Mouse (Mus musculus): ENCODE data around the gene Htr2b.
A peak's percentile ranks its signal among the peaks of the same experiment; 100 is the strongest.

Gene Htr2b

DNA sequence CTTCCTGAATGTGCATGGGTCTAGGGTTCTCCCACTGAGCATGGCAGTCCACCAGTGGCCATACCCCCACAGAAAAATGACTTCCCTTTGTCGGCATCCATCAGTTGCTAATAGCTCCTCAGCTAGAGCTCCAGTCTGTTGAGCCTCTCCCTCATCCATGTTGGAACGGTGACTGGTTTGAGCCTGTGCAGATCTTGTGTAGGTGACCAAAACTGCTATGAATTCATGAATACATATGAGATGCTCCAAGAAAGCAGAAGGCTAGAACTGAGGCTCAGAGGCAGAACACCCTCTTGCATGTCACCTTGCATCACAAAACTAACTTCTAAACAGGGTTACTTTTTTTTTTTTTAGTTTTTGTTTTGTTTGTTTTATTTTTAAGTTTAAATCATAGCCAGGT is 35.2 kb downstream of the Htr2b start:
- DNase-seq, result no peak

DNA sequence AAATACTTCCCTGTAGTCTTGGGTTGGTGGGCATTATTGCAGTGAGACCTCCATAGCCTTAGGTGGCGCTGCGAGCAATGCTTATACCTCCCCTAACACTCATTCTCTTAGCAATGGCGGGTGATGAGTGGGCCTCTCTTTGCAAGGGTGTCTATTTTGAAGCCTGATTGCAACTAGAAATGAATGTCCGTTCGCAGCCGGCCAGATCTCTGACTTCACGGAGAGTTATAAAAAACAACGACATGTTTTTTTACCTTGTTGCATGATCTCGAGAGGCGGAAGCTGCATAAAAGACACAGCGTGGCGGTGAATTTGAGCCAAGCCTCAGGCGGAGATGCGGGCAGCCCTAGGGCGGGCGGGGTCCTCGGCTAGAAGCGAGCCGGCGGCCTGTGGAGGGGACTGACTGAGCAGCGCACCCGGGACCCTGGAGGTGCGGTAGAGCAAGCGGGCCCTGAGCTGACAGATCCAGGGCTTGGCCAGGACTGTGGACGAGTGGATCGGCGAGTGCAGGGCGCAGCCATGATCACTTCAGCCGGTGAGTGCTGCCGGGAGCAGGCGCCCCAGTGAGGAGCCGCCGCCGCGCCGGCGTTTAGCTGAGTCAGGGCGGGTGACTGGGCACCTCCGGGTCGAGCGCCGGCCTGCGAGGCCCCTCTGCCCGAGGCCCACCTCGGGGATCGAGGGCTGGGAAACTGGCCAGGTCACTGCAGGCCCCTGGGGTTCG is 47.3 kb downstream of the Htr2b start, which contains the start of gene Psmd1:
Gene Psmd1, plus strand, starts transcription at position 117 of the 721 bp plus-strand sequence.
- peak; percentile 88 for DNase-seq

DNA sequence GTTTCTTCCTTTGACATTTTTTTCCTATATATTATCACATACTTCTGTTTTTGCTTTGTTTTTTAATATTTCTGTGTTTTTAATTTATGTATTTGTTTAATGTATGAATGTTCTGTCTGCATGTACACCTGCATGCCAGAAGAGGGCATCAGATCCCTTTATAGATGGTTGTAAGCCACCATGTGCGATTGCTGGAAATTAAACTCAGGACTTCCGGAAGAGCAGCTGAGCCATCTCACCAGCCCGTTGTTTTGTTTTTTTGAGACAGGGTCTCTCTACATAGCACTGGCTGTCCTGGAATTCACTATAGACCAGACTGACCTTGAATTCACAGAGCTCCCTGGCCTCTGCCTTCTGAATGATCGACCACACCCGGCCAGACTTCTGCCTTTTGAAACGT is 49.2 kb downstream of the Htr2b start:
- no peak for DNase-seq

DNA sequence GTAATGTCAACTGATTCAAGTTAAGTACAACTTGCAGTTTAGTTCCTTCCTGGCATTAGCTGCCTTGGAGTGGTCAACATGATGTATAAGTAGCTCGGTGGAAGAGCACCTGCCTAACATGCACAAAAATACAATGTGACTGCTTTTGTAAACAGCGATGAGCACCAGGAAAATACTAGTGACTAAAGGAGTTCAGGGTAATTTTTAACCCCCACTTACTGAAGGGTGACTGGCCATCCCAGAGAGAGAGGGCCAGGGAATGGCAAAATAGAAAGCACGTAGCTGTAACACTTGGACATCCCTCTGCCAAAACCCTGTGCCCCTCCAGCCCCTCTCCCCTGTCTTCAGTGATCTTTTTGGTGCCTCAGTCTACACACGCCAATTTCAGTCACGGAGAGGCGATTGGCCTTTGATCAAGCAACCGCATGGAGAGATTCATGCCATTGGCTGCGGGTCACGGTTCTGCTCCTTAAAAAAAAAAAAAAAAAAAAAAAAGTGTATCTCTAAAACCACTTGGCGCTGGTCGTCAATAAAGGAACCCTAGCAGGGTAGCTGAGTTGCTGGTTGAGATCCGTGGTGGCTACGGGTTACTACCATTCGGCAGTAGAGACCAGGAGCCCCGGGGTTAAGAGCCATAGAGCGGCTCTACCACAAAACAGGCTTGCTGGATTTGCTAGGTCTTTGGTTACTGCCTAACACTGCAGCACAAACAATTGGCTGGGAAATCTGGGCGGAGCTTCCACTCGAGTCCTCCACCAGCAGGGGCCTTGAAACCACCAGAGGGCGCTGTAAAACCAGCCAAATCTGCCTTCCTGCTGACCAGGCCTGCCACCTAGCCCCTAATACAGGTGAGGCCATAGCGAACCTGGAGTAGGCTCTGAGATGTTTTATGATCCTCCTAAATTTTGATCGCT is 52.7 kb downstream of the Htr2b start:
- peak; percentile 89 for DNase-seq

DNA sequence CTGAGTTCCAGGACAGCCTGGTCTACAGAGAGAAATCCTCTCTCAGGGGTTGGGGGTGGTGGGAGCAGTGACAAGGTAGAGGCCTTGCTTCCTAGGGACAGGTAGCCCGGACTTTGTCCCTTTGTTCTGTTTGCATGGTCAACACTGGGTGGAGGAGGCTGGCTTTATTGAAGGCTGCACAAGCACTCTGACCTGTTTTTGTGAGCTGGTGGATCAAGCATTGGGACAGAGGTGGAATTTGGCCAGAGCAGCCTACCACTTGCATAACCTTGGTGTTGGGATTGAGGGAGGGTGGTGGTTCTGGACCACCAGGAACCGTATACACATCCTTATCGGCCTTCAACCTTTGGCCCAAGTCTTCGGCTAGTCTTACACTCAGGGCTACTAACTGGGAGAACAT is 55.5 kb downstream of the Htr2b start:
- DNase-seq, result no peak

DNA sequence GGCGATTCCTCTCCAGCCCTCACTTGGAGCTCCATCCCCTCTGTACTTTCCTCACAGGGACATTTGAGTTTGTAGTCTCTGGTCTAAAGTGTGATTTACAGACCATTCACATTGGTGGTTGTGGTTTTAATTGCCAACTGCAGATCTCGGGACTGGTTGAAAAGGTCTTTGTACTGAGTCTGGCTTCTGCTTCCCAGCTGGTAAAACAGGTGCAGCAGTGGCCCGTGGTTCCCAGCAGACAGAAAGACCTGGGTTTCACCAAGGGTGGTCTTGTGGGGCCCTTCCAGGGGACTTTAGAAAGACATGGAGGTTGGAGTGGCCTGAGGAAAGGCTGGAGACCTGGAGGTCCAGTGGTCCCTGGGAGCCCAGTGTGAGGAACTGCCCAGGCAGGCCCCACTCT is 56.8 kb downstream of the Htr2b start:
- no peak for DNase-seq

DNA sequence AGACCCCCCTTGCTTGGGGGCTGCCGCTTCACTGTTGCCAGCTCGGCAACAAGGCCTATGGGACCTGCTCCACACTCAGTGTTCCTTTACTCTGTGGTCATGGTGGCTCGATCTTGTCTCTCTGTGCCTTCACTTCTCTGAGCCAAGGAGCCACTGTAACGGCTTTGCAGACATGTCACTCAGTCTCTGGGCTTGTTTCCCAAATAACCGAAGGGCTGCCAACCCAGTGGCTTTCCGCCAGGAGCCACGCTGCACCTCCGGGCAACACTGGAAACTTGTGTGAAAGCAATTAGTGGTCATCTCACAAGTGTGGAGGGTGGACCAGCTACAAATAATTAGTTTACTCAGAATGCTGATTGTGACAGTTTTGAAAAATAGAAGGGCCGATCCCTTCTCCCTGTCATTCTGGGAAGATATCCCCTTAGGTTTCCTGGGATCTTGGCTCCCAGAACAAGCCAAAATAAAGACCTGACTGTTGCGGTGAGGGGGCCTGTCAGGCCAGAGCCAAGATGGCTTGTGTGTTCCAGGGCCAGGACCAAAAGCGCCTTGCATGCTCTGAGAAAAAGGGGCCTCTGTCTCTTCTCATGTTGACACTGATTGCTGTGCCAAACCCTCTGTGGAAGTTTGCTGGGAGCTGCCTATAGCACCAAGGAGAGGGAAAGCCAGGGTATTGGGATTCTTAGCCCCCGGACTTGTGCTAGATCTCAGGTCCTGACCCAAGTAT is 58.4 kb downstream of the Htr2b start:
- DNase-seq, result peak; percentile 57
